Mouse (Mus musculus): ENCODE data around the gene Rnf168.

Gene Rnf168

GRCm38 (mm10) chr16:32316601-32317000 lies 39.3 kb downstream of the Rnf168 start:
- no peak for DNase-seq

DNA sequence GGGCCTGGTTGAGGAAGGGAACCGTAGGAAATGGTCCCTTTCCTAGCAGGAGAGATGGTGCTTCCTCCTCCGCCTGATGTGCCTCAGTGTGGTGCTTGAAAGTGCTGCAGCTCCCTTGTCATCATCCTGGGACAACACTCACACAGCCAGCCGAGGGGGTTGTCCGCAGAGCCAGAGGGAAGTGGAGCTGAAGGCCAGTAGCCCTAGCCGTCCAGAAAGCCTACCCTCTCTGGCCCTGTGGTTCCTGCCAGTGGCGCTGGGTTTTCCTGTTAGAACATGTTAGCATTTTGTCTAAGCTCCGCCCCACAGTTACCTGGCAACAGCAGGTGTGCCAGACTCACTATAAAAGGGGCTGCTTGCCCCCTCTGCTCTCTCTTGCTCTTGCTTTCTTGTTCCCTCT lies 46.7 kb downstream of the Rnf168 start:
- no peak for DNase-seq

DNA sequence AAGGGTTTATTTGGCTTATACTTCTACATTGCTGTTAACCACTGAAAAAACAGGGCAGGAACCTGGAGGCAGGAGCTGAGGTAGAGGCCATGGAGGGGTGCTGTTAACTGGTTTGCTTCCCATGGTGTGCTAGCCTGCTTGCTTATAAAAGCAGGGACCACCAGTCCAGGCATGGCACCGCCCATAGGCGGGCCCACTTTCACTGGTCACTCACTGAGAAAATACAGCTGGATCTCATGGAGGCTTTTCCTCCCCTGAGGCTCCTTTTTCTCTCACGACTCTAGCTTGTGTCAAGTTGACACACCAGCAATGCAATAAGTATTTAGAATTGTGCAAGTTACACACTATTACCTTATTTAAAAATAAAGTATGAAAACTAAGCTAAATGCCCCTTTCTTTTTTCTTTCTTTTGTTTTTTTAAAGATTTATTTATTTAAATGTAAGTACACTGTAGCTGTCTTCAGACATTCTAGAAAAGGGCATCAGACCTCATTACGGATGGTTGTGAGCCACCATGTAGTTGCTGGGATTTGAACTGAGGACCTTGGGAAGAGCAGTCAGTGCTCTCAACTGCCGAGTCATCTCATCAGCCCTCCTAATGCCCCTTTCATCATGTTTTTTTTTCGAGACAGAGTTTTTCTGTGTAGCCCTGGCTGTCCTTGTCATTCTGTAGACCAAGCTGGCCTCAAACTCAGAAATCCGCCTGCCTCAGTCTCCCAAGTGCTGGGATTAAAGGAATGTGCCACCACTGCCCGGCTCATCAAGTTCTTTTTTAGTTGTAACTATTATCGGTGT lies 53.8 kb downstream of the Rnf168 start:
- no peak for DNase-seq

DNA sequence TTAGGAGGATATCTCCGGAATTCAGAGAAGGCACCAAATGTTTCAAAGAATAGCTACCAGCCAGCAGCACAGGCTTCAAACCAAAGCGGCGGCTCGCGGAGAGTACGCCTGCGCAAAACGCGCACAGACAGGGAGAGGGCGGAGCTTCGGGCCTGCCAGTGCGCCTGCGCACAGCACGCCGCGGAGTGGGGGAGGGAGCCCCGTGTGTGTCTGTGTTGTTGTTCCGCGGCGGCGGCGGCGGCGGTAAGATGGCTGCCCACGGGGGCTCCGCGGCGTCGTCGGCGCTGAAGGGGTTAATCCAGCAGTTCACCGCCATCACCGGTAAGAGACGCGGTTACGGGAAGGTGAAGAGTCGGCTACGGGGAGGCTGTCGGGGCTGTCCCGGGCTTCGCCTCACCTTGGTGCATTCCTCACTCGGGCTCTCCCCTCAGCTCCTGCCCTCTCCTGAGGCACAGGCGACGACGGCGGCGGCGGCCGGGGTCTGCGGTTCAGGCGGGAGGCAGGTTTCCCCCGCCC lies 54.8 kb downstream of the Rnf168 start, which contains the start of gene Ubxn7:
Gene Ubxn7 (plus strand): TSS at position 218 of the 516 bp plus-strand sequence.
- DNase-seq, result peak; percentile 98 to 99

DNA sequence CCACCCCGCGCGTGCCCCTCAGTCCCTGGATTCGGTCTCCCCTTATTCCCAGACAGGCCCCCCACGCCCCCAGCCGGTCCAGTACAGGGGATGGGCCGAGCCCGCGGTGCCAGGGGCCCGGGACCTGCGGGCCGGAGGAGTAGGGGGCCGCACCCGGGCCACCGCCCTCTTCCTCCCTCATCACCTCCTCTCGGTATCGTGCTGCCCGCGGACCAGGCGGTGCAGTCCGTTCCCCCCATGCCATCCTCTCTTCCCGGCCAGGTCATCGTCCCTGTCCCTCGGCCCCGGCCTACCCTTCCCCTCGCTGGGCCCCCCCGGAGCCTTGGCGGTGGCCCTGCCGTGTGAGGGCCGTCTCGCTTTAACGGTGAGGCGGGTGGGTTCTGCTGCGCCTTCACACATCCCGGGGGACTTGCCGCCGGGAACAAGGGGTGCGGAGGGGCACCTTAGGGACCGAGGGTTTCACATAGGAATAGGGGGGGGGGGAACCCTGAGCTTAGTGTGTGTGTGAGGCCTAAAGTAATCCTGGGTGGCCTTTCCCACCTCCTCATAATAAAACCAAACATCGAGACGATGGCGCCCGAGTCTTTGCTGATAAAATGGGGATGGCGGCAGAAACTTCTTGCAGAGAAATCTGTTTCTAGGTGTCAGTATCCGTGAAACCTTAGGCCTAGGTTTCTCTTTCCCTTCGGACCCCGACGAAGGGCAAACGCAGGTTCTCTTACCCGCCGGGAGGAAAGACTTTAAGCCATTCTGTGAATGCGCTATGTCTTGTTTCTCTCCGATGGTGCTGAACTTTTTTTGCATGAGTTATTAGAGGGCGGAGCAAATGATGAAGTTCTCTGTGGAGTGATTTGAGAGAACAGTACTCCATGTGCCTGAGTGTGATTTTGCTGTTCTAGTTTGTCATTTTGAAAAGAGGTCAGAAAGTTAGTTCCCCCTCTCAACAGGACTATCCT lies 55.6 kb downstream of the Rnf168 start:
- DNase-seq, result peak; percentile 53 to 58

- DNase-seq, result no peak
These were observed 57.9 kb downstream of the Rnf168 start for GRCm38 (mm10) chr16:32335146-32335545.

DNA sequence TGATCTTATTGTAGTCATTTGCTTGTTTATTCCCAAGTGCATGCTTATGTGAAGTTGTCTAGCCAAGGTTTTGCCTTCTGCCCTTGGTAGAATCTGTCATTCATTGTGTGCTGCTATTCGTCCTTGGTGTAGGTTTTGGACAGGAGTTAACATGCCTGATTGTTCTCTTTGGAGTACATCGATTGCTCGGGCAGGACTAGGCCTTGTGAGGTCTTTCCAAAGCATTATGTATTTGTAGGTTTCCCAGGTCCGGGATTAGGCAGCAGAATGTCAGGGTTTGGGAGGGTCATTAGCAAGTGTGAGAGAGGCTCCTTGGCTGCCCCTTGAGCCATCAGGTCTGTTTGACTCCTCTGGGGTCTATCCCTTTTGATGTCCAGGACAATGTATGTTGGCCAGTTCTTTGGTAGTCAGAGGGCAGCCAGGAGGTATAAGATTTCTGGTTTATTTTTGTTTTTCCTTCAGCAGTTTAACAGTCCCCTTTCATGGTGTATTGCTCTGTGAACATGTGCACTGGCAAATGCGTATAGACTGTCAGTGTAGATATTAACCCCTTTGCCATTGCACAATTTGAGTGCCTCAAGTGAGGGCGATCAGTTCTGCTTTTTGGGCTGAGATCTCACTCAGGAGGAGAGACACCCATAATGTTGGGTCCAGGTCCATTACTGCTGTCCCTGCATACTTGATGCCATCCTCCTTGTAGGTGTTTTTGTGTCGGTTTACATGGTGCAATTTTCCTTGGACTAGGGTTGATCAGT lies 58.9 kb downstream of the Rnf168 start:
- DNase-seq, result no peak

GRCm38 (mm10) chr16:32337001-32337400 lies 59.7 kb downstream of the Rnf168 start:
- no peak for DNase-seq

- no peak for DNase-seq
These were observed 63.2 kb downstream of the Rnf168 start for GRCm38 (mm10) chr16:32340451-32340850.

GRCm38 (mm10) chr16:32345521-32345920 lies 68.3 kb downstream of the Rnf168 start:
- no peak for DNase-seq

- DNase-seq, result no peak
These were observed 73.5 kb downstream of the Rnf168 start for GRCm38 (mm10) chr16:32350776-32351175.

All from lung, postnatal 4 days (tissue).